Mouse (Mus musculus): ENCODE results near the gene Olfr213. TPM values are rescaled to one million over a fixed set of nuclear protein-coding genes. Genes with fewer than 3 reads are reported as not detected.
"Not testable (repeated sequence)": the region's sequence is repeated elsewhere in the genome, so short reads cannot be mapped to it uniquely, and the experiment has no call there.

The Olfr213 gene
- not detected for total RNA-seq (2021)
- long read RNA-seq, experiment 1 = 0 reads
- long read RNA-seq, experiment 2 = 0 reads

- TF ChIP-seq CTCF (IDR thresholded peaks at IDR 0.05) = no peak
- Histone ChIP-seq H3K4me3 (no peak within 1 kb of the TSS), H3K27ac (no peak within 1 kb of the TSS)
- DNase-seq = no peak
- intact Hi-C loops (cut with DNase I) = no loop called here
Observed at GRCm38 (mm10) chr6:116538156-116538555, at the start of gene Olfr213. Gene Olfr213 (plus strand): TSS chr6:116538456.

DNA sequence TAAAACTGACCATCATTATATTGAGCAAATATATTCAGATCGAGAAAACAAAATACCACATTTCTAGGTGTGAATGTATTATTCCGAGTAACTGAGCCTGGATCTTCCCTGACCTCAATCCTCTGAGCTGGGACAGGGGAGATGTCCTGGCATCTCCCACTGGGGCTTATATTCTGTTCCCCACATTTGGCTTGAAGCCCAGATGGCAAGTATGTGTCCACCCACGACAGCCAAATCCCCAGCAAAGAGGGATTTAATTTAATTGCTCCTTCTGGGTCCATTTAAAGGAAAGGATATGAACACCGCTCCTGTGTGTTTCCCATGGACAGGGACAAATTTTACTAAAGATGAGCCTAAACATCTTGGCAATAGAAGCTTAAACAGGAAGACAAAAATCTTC lies 49.5 kb upstream of the Olfr213 start, which contains the start of gene Olfr211:
Gene Olfr211 (plus strand): TSS at position 301 of the 400 bp plus-strand sequence.
- intact Hi-C loops (cut with DNase I) = no loop called here
- Histone ChIP-seq H3K27ac (no peak within 1 kb of the TSS), H3K4me3 (no peak within 1 kb of the TSS)
- DNase-seq = no peak
- no peak for TF ChIP-seq CTCF (IDR thresholded peaks at IDR 0.05)

DNA sequence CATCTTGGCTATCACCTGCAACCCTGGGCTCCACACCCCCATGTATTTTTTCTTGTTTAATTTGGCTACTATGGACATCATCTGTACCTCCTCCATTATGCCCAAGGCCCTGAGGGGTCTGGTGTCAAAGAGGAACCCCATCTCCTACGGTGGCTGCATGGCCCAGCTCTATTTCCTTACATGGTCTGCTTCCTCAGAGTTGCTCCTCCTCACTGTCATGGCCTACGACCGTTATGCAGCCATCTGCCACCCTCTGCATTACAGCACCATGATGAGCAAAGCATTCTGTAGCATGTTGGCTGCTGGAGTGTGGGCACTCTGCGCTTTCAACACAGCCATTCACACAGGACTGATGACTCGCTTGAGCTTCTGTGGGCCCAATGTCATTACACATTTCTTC lies 44.5 kb upstream of the Olfr213 start:
- no peak for TF ChIP-seq CTCF (IDR thresholded peaks at IDR 0.05)
- Histone ChIP-seq H3K4me3 (no peak overlapping the region), H3K27ac (no peak overlapping the region)
- intact Hi-C loops (cut with DNase I) = no loop called here
- no peak for DNase-seq

DNA sequence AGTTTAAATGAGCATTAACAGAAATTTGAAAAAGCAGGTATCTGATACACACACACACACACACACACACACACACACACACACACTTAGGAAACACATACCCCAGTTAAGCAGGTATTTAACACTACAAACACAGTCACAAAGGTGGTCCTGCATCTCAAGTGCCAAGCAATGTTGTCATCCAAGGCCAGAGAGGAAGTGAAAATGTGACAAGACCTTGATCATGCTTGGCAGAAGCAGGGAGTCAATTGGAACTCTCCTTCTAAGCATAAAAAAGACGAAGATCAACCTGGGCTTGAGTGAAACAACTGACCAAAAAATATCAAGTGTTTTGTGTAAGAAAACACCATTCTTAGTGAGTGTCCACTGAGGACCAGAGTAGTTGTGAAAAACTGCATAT lies 42.3 kb upstream of the Olfr213 start:
- no peak overlapping the region for H3K27ac ChIP-seq
- no peak for DNase-seq
- no peak for TF ChIP-seq CTCF (IDR thresholded peaks at IDR 0.05)
- H3K4me3 ChIP-seq = no peak overlapping the region
- intact Hi-C loops (cut with DNase I) = no loop called here

DNA sequence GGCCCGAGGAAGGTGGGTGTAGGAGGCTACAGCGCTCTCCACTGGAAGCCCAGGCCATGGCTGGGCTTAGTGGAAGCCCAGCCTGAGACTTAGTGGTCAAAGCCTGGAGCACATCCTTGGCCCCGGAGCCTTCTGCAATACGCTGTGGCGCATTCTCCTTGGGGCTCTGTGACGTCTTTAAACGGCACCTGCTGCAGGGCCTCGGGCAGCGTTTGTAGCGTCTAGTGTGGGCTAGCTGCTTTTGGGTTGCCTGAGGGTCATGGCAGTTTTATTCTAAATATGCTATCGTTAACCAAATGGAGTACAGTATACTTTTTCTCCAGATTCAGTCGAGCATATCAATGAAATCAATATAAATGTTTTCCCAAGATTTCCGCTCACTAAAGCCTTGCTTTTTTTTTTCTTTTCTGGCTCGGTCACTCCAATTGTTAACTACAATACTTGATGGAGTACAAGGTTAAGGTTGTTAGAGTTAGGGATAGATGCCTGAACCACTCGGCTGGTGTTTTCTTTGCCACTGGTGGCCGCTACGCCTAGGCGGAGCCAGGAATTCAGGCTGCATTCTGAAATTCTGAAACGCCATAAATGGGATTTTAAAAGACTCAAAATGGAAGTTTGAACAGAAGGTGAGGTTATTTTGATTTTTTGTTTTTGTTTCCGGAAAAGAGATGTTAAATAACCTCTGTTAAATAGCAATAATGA lies 31.8 kb upstream of the Olfr213 start, which contains the start of gene Olfr212:
Gene Olfr212 (plus strand): TSS at position 215 of the 702 bp plus-strand sequence.
- H3K4me3 ChIP-seq = peak within 1 kb of the TSS; percentile 30; the same call in 1 of the 2 replicates
- DNase-seq; intact Hi-C loops (cut with DNase I); H3K27ac ChIP-seq: not testable (repeated sequence)

- no peak overlapping the region for H3K4me3 ChIP-seq
- no peak for TF ChIP-seq CTCF (IDR thresholded peaks at IDR 0.05)
- H3K27ac ChIP-seq = no peak overlapping the region
- DNase-seq = no peak
- intact Hi-C loops (cut with DNase I) = no loop called here
Observed at GRCm38 (mm10) chr6:116514832-116515231, 23.4 kb upstream of the Olfr213 start.

DNA sequence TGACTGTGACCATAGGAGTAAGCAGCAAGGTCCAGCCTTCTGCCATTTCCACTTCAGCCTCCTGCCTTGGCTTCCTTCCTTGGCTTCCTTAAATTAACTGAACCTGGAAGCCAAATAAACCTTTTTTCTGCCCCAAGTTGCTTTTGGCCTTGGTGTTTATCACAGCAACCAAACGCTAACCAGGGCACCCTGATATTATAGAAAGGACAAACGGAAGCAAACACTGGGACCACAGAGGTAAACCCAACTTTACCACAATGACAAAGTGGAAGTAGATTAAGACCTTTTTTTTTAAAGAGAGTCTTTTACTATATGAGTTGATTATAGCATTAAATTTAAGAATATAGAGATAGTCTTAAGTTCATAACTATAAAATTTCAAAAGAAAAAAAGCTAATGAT lies 4.2 kb downstream of the Olfr213 start:
- Histone ChIP-seq H3K27ac (no peak overlapping the region), H3K4me3 (no peak overlapping the region)
- no peak for DNase-seq
- no peak for TF ChIP-seq CTCF (IDR thresholded peaks at IDR 0.05)
- intact Hi-C loops (cut with DNase I) = no loop called here

- H3K4me3 ChIP-seq; H3K27ac ChIP-seq; DNase-seq; intact Hi-C loops (cut with DNase I): not testable (repeated sequence)
Observed at GRCm38 (mm10) chr6:116550841-116551240, 12.6 kb downstream of the Olfr213 start, which contains the start of gene Gm5580. Gene Gm5580 (plus strand): TSS chr6:116551141.

- Histone ChIP-seq H3K27ac (no peak within 1 kb of the TSS), H3K4me3 (no peak within 1 kb of the TSS)
- intact Hi-C loops (cut with DNase I) = no loop called here
- no peak for TF ChIP-seq CTCF (IDR thresholded peaks at IDR 0.05)
- no peak for DNase-seq
Observed at GRCm38 (mm10) chr6:116553935-116554334, 15.7 kb downstream of the Olfr213 start, which contains the start of gene Olfr214. Gene Olfr214 (plus strand): TSS chr6:116554235.

DNA sequence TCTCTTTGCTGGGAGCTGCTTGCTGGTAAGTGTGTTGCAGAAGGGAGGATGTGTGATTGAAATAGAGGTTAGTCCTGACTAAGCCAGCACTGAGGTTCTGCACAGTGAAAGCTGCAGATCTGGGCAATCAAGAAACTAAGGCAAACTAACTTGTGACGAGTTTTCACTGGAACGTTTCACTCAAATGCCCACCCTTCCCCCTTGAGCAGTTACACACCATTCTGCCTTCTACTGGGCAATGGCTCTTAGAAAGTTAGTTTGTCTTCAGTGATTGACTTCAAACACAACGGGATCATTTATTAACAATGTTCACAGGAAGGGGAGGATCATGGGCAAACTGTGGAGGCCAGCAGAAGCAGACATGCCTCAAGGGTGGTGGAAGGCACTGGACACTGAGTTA lies 16.7 kb downstream of the Olfr213 start:
- intact Hi-C loops (cut with DNase I) = no loop called here
- H3K4me3 ChIP-seq = no peak overlapping the region
- H3K27ac ChIP-seq = no peak overlapping the region
- DNase-seq = no peak
- no peak for TF ChIP-seq CTCF (IDR thresholded peaks at IDR 0.05)

DNA sequence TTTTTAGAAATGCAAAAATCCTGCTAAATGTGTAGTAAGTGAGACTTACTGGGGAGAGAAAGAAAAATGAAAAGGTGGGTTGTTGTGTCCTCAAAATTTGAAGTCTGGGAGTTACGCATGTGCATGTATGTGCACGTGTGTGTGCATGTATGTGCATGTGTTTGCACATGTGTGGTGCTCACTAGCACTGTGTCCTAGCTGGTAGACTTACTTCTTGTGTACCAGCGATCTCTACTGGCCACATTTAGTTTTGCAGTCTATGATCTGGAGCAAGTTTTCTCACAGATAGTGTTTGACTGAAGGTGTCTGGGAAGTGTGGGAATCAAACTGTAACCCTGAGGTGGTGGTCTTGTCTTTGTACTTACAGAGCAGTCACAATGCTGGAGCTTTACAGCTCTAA lies 31.6 kb downstream of the Olfr213 start:
- peak; percentile 53 for TF ChIP-seq CTCF (IDR thresholded peaks at IDR 0.05)

GRCm38 (mm10) chr6:116584095-116584494 lies 45.8 kb downstream of the Olfr213 start, which contains the start of gene Olfr215:
Gene Olfr215 (minus strand): TSS chr6:116584195.
- H3K4me3 ChIP-seq = no peak within 1 kb of the TSS
- DNase-seq = no peak
- H3K27ac ChIP-seq = no peak within 1 kb of the TSS
- TF ChIP-seq CTCF (IDR thresholded peaks at IDR 0.05) = no peak
- intact Hi-C loops (cut with DNase I) = no loop called here

More for the DNA sequence above, 31.6 kb downstream of the Olfr213 start:
- intact Hi-C loops (cut with DNase I) = no loop called here
- H3K4me3 ChIP-seq = no peak overlapping the region
- DNase-seq = no peak
- no peak overlapping the region for H3K27ac ChIP-seq

Other genes with a start within 250 kb of the Olfr213 start
- 10 to 100 TPM; 26.8 to 31.1 TPM for gene March8, start 200.4 kb upstream of the Olfr213 start, total RNA-seq (2021)
- gene Alox5, start 77.3 kb upstream of the Olfr213 start, total RNA-seq (2021) = 1 to 10 TPM in 1 of 2 experiments, under 1 TPM in 1; 0.82 to 1.0 TPM
- not detected for gene Olfr211, start 49.4 kb upstream of the Olfr213 start, total RNA-seq (2021)
- under 1 TPM in 1 of 2 experiments, not detected in 1; 0.08 TPM for gene Olfr212, start 31.9 kb upstream of the Olfr213 start, total RNA-seq (2021)
- gene Gm5580, start 12.7 kb downstream of the Olfr213 start, total RNA-seq (2021) = under 1 TPM; 0.64 to 0.71 TPM
- not detected for gene Olfr214, start 15.8 kb downstream of the Olfr213 start, total RNA-seq (2021)
- gene Olfr215, start 45.7 kb downstream of the Olfr213 start, total RNA-seq (2021) = not detected
- gene Zfp422, start 90.5 kb downstream of the Olfr213 start, total RNA-seq (2021) = 1 to 10 TPM; 7.7 to 7.9 TPM
- 10 to 100 TPM in 1 of 2 experiments, 1 to 10 TPM in 1; 6.2 to 24.0 TPM for gene Depp1, start 112.2 kb downstream of the Olfr213 start, total RNA-seq (2021)
- 1 to 10 TPM; 1.7 to 2.3 TPM for gene Rassf4, start 135.5 kb downstream of the Olfr213 start, total RNA-seq (2021)
- gene Tmem72, start 178.5 kb downstream of the Olfr213 start, total RNA-seq (2021) = under 1 TPM; 0.03 TPM

Measured in gastrocnemius, adult 2 months (tissue).